Mouse (Mus musculus): ENCODE data around the gene Mttp. TPM values are rescaled to one million over a fixed set of nuclear protein-coding genes. Genes with fewer than 3 reads are reported as not detected.
"Not testable (repeated sequence)": the region's sequence is repeated elsewhere in the genome, so short reads cannot be mapped to it uniquely, and the experiment has no call there.

The Mttp gene
- total RNA-seq, 2 experiments from 2014 or later = 4.8 to 5.9 TPM

GRCm38 (mm10) chr3:138139663-138140062, 5.1 kb downstream of the Mttp start:
- intact Hi-C loops (cut with DNase I) = loop anchor here (5.0 kb wide), 1 partner anchor 72 kb away; the partner anchor contains the start of genes 1110002E22Rik and Gm5105
- DNase-seq (ENCODE audit: low spot score) = no peak

DNA sequence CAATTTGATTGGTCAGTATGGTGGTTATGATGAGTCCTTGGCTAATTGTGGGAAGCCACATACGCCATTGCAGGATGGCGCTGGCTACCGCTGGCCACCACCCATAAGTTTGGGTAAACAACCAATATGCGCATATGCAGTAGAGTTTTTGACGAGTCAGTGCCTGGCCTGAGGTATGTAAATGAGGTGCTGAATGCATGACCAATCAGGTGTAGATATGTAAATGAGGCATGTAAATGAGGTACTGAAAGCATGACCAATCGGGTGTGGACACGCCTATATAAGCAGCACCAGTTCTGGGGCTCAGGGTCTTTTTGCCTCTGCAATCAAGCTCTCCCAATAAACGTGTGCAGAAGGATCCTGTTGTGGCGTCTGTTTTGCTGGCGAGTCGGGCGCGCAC, 6.6 kb downstream of the Mttp start:
- DNase-seq (ENCODE audit: low spot score); intact Hi-C loops (cut with DNase I): not testable (repeated sequence)

GRCm38 (mm10) chr3:138134528-138134927, 10.2 kb downstream of the Mttp start:
- no peak for DNase-seq (ENCODE audit: low spot score)
- intact Hi-C loops (cut with DNase I) = no loop called here

- DNase-seq (ENCODE audit: low spot score) = no peak
Observed at GRCm38 (mm10) chr3:138133916-138134315, 10.9 kb downstream of the Mttp start.

GRCm38 (mm10) chr3:138133463-138133862, 11.3 kb downstream of the Mttp start:
- intact Hi-C loops (cut with DNase I) = no loop called here
- DNase-seq (ENCODE audit: low spot score) = no peak

More at GRCm38 (mm10) chr3:138133916-138134315, 10.9 kb downstream of the Mttp start:
- intact Hi-C loops (cut with DNase I) = no loop called here

- intact Hi-C loops (cut with DNase I) = no loop called here
- DNase-seq (ENCODE audit: low spot score) = no peak
Observed at GRCm38 (mm10) chr3:138131168-138131567, 13.6 kb downstream of the Mttp start.

DNA sequence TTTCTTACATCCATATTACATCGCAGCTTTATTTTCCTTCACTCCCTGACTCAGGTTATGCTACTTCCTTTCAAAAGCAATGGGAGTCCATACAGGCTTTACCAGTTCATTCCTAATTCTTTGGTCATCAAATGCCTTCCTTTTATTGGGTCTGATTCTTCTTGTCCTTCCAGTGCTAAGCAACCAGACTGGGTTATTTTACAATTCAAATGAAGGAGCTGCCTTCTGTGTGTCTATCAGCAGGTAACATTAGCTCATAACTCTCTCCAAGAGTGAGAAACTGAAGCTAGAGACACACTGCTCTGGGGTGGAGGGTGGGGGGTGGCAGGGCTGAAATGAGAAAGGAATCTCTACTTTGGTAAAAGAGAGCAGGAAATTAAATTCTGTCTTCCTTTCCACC, 14.1 kb downstream of the Mttp start:
- intact Hi-C loops (cut with DNase I) = no loop called here
- DNase-seq (ENCODE audit: low spot score) = no peak

DNA sequence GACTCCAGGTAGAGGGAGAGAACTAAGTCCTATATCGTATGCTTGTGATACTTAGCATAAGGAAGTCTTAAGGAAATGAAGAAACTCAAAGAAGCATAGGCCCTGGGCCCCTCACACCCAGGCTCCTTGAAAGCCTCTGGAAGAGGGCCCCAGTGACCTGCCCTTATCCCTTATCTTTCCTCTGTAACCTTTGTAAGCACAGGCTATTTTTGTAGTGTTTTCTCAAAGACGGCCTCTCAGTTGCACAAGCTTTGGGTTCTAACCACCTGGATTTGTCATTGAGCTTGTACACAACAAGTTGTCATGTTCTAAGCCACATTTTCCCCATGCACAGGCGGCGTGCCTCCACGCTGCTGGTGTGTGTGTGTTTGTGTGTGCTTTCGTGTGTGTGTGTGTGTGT, 15.7 kb downstream of the Mttp start:
- DNase-seq (ENCODE audit: low spot score) = no peak
- intact Hi-C loops (cut with DNase I) = no loop called here

- intact Hi-C loops (cut with DNase I) = no loop called here
Observed at GRCm38 (mm10) chr3:138123842-138124241, 20.9 kb downstream of the Mttp start.

DNA sequence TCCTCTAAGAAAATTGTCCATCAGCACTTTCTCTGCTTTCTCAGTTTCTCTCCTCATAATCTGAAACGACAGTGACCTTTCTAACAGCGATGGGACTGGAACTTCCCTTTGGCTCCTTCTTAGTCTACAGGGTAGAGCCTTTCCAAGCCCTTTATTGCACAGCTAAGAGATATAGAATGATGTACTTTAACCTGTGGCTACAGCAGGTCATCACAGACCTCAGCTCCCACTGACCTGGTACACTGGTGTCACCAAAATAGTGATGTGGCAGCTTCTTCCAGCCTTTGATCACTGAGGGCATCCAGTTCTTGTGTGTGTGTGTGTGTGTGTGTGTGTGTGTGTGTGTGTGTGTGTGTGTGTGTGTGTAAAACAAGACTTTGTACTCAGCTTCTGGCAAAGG, 23.3 kb downstream of the Mttp start:
- no peak for DNase-seq (ENCODE audit: low spot score)
- intact Hi-C loops (cut with DNase I) = no loop called here

More at GRCm38 (mm10) chr3:138123842-138124241, 20.9 kb downstream of the Mttp start:
- DNase-seq (ENCODE audit: low spot score) = no peak

DNA sequence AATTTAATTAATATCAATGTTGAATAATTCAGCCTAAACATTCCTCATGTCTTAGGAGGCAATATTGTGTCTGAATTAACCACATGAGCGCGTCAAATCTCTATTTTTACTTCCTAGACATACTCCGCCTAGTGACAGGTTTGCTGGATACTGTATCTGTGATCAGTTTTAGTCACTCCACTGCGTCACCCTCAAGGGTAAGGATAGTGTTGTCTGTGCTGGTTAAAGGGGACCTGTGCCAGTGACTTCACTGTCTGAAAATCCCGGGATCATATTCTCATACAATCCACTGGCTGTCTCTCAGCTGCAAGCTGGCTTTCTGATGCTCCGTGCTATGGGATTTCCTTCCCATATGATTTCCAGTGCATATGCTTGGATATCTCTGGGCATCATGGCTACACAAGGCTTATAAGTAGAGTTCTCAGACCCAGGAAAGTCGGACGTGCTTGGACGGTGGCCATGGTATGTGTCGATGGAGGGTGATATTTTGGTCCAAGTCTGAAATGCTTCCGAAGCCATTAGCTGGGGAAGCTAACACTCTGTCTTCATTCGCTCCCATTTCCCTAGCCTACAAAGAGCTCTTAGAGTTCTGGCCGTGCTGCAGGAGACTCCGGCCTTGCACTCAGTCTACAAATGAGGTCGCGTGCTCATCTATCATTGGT, 25.2 kb downstream of the Mttp start:
- intact Hi-C loops (cut with DNase I) = loop anchor here (5.0 kb wide), 1 partner anchor 57 kb away; no protein-coding TSS in a partner anchor
- no peak for DNase-seq (ENCODE audit: low spot score)

DNA sequence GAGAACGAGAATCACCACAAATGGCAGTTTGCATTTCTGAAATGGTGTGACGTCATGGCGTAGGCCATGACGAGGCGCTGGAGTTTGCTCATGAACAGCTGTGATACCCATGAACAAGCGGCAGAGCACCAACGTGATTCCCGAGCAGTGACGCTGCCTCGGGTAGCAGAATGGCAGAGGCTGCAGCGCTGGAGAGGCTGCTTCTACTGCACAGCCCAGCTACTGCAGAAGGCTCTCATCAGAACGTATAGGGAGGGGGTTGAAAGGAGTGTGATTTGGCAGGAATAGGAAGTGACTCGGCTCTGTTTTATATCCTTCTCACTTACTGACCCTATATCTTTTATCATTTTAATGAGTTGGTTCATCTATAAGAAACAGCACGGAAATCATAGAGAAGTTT, 25.9 kb downstream of the Mttp start:
- DNase-seq (ENCODE audit: low spot score) = no peak
- intact Hi-C loops (cut with DNase I) = loop anchor here (5.0 kb wide), 1 partner anchor 57 kb away; no protein-coding TSS in a partner anchor

GRCm38 (mm10) chr3:138118392-138118791, 26.4 kb downstream of the Mttp start:
- intact Hi-C loops (cut with DNase I) = loop anchor here (5.0 kb wide), 1 partner anchor 56 kb away; no protein-coding TSS in a partner anchor
- DNase-seq (ENCODE audit: low spot score) = no peak

DNA sequence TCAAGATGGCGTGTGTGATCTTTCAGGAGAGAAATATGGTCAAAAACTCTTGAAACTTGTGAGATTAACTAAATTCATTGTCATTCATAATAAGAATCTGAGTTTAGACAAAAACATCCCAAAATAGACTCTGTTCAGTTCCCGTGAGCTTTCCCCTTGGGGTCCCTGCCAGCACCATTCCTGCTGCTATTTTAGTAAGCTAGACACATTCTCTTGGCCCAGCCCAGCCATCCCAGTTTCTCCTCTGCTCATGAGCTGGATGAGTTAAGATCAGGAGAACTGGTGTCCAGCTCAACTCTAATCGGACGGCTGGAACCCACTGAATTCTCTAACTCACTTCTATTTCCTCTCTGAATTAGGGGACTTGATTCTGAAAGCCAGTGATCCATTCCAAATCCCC, 27.9 kb downstream of the Mttp start:
- intact Hi-C loops (cut with DNase I) = loop anchor here (5.0 kb wide), 1 partner anchor 55 kb away; no protein-coding TSS in a partner anchor
- DNase-seq (ENCODE audit: low spot score) = peak; percentile 16

DNA sequence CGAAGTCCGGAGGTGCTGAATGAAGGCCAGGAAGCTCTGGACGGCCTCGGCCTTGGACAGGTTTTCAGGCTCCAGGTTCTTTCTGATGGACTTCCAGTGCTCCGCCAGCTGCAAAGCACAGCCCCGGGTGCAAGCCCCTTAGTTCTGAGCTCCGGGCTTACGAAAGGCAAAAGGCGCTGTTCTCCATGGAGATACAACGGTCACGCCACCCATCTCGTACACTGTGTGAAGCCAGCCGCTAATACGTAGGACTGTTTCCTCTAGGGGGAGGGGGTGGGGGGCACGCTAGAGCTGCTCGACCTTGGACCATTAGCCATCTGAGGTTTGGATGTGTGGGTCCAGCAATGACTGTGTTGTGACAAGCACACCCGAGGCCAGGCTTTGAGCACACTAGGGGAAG, 30.7 kb downstream of the Mttp start:
- DNase-seq (ENCODE audit: low spot score) = no peak
- intact Hi-C loops (cut with DNase I) = no loop called here

GRCm38 (mm10) chr3:138110910-138111782, 33.6 kb downstream of the Mttp start:
- intact Hi-C loops (cut with DNase I) = no loop called here
- no peak for DNase-seq (ENCODE audit: low spot score)

DNA sequence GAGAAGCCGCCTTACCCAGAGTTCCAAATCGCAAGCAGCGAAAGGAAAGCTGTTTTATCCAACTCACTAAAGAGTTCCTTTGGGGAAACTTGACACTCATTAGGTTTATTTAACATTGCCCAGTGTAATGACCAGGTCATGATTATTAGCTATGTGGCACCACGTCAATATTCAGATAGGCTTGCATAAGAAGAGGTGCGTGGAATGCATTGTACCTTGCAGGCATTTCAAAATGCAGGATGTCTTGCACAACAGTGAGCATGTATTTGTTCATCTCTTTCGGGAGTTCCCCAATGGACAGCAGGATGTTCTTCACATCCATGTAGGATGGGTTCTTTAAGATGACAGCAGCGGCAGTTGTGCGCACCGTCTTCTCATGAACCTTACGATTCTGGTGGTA, 37.9 kb downstream of the Mttp start:
- DNase-seq (ENCODE audit: low spot score) = no peak
- intact Hi-C loops (cut with DNase I) = no loop called here

GRCm38 (mm10) chr3:138105056-138105455, 39.7 kb downstream of the Mttp start:
- intact Hi-C loops (cut with DNase I) = no loop called here

GRCm38 (mm10) chr3:138103690-138104089, 41.1 kb downstream of the Mttp start:
- no peak for DNase-seq (ENCODE audit: low spot score)
- intact Hi-C loops (cut with DNase I) = no loop called here

More at GRCm38 (mm10) chr3:138105056-138105455, 39.7 kb downstream of the Mttp start:
- DNase-seq (ENCODE audit: low spot score) = no peak

GRCm38 (mm10) chr3:138101936-138102335, 42.8 kb downstream of the Mttp start:
- intact Hi-C loops (cut with DNase I) = no loop called here
- no peak for DNase-seq (ENCODE audit: low spot score)

GRCm38 (mm10) chr3:138097718-138098117, 47.0 kb downstream of the Mttp start:
- intact Hi-C loops (cut with DNase I) = no loop called here
- no peak for DNase-seq (ENCODE audit: low spot score)
